Mouse (Mus musculus) testis, adult 2 months (tissue): ENCODE measurements around the gene Mettl1.

ENCODE experiments used
- CTCF ChIP-seq: fragments of 200-500 bp; IDR thresholded peaks from 2 replicates; pipeline ENCODE4 v1.5.1; 2012; ENCODE audit warnings: low read depth, mild to moderate bottlenecking, inconsistent platforms, low read length, moderate library complexity; ENCODE audit not compliant: control insufficient read depth, insufficient read depth, insufficient replicate concordance
- POLR2A ChIP-seq: fragments of 200-500 bp; IDR thresholded peaks from 2 replicates; pipeline ENCODE4 v1.6.1; 2012; ENCODE audit warnings: low read depth, mild to moderate bottlenecking, inconsistent platforms, low read length, moderate library complexity; ENCODE audit not compliant: control insufficient read depth

DNA sequence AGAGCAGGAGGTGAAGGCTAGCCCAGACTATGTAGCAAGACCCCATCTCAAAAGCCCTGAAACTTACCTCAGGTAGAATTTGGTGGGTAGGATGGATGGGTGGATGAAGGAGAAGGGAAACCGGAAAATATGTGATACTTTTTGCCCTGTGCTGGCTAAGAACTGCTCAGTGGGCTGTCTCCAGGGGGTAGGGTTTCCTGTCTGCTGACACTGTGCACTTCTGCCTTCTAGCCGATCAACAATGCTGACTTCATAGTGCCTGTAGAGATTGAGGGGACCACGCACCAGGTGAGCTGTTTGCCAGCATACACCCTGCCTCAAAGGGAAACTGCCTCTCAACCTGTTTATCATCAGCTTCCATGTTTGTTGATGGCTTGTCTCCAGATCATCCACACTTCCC lies 47.6 kb upstream of the Mettl1 start:
- no peak for TF ChIP-seq CTCF
- no peak for TF ChIP-seq POLR2A
